In genomic region chr9:42846139-42846538, GRCm38 (mm10) we compare ENCODE assay signal across 18 mouse cellular contexts.
"Had no signal": no experiment of that assay in that cellular context is flagged by ENCODE, and none has a peak within 500 bp of the region (broad histone marks: within the 10 kb centered on the region; RNA-seq: fewer than 3 reads in every experiment).

No protein-coding gene starts in this region.

- H3K36me3 ChIP-seq: lung, embryonic 15.5 days; midbrain, embryonic 10.5 days; midbrain, embryonic 12.5 days; neural tube, embryonic 13.5 days; neural tube, embryonic 15.5 days had no signal

- H3K4me2 ChIP-seq: lung, embryonic 15.5 days; midbrain, embryonic 12.5 days; neural tube, embryonic 13.5 days; neural tube, embryonic 15.5 days had no signal

- H3K9ac ChIP-seq: liver, postnatal 0 days; lung, embryonic 15.5 days; midbrain, embryonic 12.5 days; neural tube, embryonic 13.5 days; neural tube, embryonic 15.5 days had no signal

- H3K4me3 ChIP-seq: lung, embryonic 15.5 days; midbrain, embryonic 10.5 days; midbrain, embryonic 12.5 days; myocyte; neural tube, embryonic 13.5 days; neural tube, embryonic 15.5 days had no signal

- H3K9me3 ChIP-seq: lung, embryonic 15.5 days; midbrain, embryonic 10.5 days; midbrain, embryonic 12.5 days; neural tube, embryonic 13.5 days; neural tube, embryonic 15.5 days had no signal

- H3K27ac ChIP-seq: lung, embryonic 15.5 days; macrophage; midbrain, embryonic 10.5 days; midbrain, embryonic 12.5 days; neural tube, embryonic 13.5 days; neural tube, embryonic 15.5 days had no signal

- ATAC-seq: liver, postnatal 0 days; midbrain, embryonic 16.5 days had no signal

- H3K27me3 ChIP-seq: lung, embryonic 15.5 days; midbrain, embryonic 12.5 days; neural tube, embryonic 15.5 days had no signal

- DNase-seq: liver, postnatal 0 days; lung, adult 2 months; lung, postnatal 10 days; midbrain, embryonic 14.5 days; retina, postnatal 1 day; right cerebral cortex, postnatal 4 days; spleen, adult 18-20 months; thymus, adult 18-20 months; thymus, postnatal 14 days; thymus, postnatal 36 days had no signal
